Mouse (Mus musculus) mature B cell (primary cell): ENCODE measurements around the gene Med31.

ENCODE experiments used
- in situ Hi-C: fragments of 300-500 bp; cut with MboI; formaldehyde crosslinking; loops from 2 replicates; pipeline ENCODE4 v1.14.3; 2019

The Med31 gene

DNA sequence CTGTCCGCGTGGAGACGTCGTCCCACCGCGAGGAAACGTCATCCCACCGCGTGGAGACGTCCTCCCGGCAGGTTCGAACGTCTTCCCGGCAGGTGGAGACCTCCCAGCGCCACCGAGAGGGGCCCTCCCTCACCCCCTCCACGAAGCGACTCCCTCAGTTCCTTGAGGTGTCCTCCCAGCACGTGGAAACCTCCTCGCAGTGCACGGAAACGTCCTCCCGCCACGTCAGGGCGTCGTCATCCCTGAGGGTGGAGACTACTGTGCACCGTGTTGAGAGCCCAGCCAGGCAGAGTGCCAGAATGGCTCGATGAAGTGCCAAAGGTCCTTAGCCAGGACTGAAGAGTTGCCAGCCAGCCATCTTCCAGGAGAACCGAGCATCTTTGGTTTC, at the start of gene Med31:
Gene Med31, minus strand, starts transcription at position 183 of the 388 bp plus-strand sequence.
- in situ Hi-C loops, result no loop called here

- in situ Hi-C loops, result no loop called here
Measured at GRCm38 (mm10) chr11:72256441-72256840, 41.0 kb upstream of the Med31 start.

GRCm38 (mm10) chr11:72255629-72256028, 40.2 kb upstream of the Med31 start:
- in situ Hi-C loops, result no loop called here

DNA sequence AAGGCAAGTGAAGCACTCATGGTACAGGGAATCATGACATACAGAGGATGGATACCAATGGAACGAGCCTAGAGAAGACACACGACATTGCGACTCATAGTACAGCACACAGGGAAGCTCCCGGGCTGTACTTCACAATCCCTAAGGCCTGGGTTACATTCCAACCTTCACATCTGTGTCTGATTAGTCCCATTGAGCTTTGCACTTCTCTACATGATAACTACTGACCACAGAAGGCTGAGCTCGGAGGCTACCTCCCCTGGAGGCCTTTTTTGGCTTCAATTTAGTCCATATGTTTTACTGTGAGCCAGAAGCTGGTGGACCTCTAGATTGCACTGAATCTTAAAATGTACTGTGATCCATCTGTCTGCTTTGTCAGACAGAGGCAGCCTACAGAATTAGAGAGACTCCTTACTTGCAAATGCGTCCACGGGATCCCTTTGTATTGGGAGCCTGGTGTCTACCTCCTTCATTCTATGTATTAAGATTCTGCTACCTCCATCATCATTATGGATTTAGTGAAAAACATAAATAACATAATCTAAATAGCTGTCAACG, 29.9 kb upstream of the Med31 start:
- in situ Hi-C loops, result no loop called here

- in situ Hi-C loops, result no loop called here
Measured at GRCm38 (mm10) chr11:72240062-72240860, 24.9 kb upstream of the Med31 start.

GRCm38 (mm10) chr11:72234013-72234412, 18.6 kb upstream of the Med31 start:
- in situ Hi-C loops, result no loop called here

DNA sequence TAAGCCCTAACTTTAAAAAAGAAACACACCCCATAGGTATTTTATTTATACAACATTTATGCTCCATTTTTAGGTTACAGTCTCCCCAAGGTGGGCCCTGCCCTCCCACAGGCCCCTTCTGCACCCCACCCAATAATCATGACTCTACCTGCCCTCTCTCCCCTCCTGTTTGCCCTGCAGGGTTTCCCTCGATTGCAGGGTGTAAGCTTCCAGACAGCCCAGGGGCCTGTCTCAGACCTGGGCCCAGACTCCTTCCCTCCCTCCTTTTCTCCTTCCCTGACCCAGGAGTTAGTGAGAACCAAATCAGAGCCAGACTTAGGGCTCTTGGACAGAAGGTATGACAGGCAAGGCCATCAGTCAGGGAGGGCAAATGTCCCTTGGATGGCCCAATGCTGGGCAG, 17.6 kb upstream of the Med31 start:
- in situ Hi-C loops, result no loop called here

DNA sequence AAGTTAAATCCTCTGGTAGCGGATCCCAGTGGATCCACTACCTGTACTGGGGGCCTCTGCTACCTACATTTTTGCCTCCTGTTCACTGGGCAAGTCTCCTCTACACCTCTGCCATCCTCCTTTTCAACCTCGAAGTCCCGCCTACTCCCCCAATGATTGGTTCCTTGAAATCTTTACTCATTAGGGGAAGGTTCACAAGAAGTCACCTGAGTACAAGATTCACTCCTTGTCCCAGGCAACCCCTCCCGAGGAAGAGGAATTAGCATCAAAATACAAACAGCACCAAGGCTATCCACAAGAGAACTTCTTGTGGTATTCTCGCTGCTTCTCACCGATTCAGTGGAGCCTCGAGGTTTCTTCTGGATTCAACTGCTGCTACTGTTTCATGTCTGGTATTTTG, 16.7 kb upstream of the Med31 start:
- in situ Hi-C loops, result no loop called here

DNA sequence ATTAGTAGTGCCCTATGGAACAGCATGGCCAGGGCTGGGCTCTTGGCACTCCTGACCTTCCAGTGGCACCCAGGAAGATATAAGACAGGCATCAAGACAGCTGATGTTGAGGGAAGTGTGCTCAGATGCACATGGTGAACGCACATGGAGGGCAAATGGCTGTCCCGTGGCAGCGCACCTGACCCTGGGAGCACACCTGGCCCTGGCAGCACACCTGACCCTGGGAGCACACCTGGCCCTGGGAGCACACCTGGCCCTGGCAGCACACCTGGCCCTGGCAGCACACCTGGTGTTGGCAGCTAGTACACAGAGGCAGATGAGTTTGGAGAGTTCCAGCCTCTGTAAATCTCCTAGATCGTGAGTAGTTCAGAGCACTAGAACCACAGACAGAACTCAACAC, 13.1 kb upstream of the Med31 start:
- in situ Hi-C loops, result no loop called here

- in situ Hi-C loops, result no loop called here
Measured at GRCm38 (mm10) chr11:72226901-72227300, 11.5 kb upstream of the Med31 start.

DNA sequence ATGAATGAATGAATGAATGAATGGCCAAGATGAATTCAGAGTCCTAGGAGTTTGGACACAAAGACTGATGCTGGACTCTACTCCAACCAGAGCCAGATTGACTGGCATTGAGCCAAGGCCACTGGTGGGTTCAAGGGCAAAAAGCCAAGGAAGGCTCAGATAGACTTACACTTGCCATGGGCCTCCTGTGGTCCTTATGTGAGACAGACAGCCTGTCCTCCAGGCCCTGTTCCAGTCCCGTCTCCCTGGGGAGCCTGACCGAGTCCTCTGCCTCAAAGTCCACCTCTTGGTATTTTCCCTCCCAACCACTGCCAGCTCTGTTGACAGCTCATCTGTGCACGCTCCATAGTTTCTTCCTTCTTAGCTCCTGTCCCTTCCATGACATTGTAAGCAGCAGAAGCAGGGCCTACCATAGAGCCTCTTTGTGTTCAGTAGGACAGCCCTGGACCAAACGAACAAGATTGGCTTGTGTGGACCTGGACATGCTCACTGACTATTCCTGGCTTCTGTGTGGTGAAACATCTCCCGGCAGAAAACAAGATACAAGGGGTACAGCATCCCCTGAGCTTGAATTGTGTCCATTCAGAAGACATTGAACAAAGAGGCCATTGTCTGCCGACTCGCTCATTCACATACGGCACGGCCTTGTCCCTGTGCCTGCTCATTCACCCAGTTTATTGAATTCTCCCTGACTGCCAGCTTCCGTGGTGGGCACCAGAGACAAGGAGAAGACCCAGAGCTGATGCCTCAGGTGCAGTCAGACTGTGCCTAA, 10.8 kb upstream of the Med31 start:
- in situ Hi-C loops, result no loop called here

GRCm38 (mm10) chr11:72224865-72225264, 9.5 kb upstream of the Med31 start:
- in situ Hi-C loops, result no loop called here

DNA sequence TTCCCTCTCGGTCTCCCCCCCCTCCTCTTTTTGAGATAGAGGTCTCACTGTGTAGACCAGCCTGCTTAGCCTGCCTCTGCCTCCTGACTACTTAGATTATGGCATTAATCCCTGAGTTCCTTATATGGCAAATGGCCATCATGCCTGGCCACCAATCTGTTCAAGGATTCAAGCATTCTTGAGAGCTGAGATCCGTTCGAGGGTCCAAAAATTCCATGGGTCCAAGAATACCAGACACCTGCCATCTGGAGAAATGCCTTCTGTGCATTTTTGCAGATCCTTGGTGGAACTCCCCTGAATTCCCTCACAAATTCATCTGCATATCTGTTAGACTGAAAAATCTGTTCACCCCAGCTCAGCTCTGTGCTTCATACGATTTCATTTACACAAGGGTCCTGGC, 8.0 kb upstream of the Med31 start:
- in situ Hi-C loops, result no loop called here

DNA sequence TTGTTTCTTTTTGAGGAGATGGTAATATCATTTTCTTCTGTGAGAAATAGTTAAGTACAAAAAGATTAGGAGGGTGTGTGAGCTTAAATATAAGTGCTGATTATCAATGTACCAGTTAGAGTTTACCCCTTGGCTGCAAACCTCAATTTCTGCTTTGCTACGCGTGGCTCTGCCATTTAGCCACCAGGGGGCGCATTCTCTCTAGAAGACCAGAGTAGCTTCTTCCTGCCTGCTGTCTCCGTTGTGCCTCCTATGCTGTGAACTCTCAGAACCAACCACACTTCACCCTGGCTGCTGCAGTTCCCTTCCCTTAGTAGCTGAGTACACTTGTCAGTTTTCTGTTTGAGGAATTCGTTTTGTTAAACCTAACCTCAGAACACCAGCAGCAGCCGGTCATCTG, 5.9 kb upstream of the Med31 start:
- in situ Hi-C loops, result no loop called here

DNA sequence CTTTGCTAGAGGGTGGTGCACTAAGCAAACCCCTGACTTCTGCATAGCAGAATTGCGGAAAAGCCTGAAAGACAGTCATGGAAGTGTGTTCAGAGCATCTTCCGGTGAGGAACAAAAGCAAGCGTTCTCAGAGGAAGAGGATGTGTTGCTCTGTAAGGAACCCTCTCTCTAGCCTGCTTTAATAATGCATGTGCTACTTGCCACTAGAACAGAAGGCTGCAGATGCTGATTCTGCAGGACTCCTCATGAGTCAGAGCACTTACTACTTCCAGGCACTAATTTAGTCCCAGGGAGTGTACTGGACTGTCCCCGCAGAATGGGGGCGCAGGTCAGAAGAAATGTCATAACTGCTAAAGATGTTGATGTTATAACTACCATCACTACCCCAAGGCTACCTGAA, 1.7 kb upstream of the Med31 start:
- in situ Hi-C loops, result no loop called here

- in situ Hi-C loops, result no loop called here
Measured at GRCm38 (mm10) chr11:72214591-72215409, 592 bp downstream of the Med31 start.

DNA sequence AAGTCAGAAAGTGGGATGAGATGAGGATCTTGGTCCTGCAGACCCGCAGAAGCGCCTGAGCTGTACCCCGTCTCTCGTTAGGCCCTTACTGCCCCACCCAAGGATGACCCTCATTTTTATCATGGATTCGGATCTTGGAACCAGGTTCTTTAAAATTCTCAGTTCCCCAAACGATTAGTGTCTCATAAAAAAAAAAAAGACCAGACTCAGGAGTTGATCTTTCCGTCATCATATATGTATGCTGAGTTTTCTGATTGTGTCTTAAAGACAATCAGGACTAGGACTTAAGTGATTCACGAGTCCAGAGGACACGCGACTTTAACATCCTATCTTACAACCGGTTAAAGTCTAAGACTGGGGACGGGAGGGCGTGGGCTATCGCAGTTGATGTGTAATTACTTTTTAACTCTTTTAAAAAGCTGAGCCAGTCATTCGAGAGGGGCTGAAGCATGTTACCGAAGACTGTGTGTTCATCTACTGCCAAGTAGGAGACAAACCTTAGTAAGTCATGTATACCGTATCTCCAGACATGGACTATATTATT, 7.5 kb downstream of the Med31 start:
- in situ Hi-C loops, result no loop called here

DNA sequence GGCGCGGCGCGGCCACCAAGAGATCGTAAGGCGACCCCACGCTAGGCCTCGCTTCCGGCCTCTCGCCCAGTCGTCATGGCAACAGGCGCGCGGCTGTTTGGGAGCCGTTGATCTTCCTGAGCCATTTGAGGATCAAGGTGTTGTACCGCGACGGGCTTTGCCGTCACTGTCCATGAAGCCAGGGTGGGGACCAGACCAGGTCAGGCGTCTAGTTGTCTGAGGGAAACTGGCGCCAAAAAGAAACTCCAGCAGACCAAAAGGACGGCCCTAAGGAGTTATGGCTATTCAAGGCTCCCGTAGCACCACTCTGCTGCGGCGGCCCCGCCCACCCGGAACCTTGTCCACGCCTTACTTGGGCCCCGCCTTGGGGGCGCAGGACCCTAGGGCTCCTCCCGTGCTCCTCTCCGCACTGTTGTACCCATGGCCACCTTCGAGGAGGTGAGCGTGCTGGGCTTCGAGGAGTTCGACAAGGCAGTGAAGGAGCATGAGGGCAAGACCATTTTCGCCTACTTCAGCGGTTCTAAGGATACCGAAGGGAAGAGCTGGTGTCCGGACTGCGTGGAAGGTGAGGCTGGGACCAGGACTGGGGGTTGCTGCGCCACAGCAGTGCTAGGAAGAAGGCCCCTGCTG, 8.1 kb downstream of the Med31 start, which contains the start of the genes 4933427D14Rik and Txndc17:
Gene 4933427D14Rik, minus strand, starts transcription at position 256 of the 630 bp plus-strand sequence.
Gene Txndc17, plus strand, starts transcription at position 344 of the 630 bp plus-strand sequence.
- in situ Hi-C loops, result no loop called here

GRCm38 (mm10) chr11:72206341-72207203, 8.8 kb downstream of the Med31 start, which contains the start of gene Gm43951:
Gene Gm43951, minus strand, starts transcription at chr11:72206840.
- in situ Hi-C loops, result no loop called here

DNA sequence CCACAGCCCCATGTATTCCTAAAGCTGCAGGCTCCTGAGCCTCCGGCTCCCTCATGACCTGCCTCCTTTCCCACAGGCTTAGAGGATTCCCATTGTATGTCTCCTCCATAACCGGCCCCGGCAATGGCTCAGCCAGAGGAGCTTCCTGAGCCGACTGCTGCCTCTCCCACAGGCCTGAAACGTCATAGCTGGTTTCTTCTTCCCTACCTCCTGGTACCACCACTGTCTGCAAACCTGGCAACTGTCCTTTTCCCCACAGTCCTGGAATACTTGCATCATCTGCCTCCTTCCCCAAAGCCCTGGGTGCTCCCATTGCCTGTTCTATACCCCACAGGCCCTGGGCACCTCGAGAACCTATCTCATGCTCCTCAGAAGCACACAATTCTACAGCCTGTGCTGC, 10.1 kb downstream of the Med31 start:
- in situ Hi-C loops, result no loop called here
